Mouse (Mus musculus) embryo, embryonic 11 days (tissue): Measurements from ENCODE around the gene Gstm5.

ENCODE experiments used
- DNase-seq: peaks from one replicate; pipeline ENCODE4 v3.0.0-alpha.2; 2015

The Gstm5 gene

GRCm38 (mm10) chr3:107932128-107932527, 36.5 kb downstream of the Gstm5 start:
- no peak for DNase-seq

GRCm38 (mm10) chr3:107935268-107935667, 39.6 kb downstream of the Gstm5 start:
- DNase-seq, result no peak

GRCm38 (mm10) chr3:107935888-107936287, 40.3 kb downstream of the Gstm5 start:
- no peak for DNase-seq

GRCm38 (mm10) chr3:107939403-107939802, 43.8 kb downstream of the Gstm5 start:
- peak; percentile 52 for DNase-seq

GRCm38 (mm10) chr3:107939830-107940229, 44.2 kb downstream of the Gstm5 start:
- DNase-seq, result no peak

- no peak for DNase-seq
These were observed 44.9 kb downstream of the Gstm5 start for GRCm38 (mm10) chr3:107940524-107940923.

- DNase-seq, result no peak
These were observed 45.6 kb downstream of the Gstm5 start for GRCm38 (mm10) chr3:107941261-107941660.

- DNase-seq, result peak; percentile 74
These were observed 47.8 kb downstream of the Gstm5 start, which contains the start of gene Gstm6 for GRCm38 (mm10) chr3:107943239-107943990. TSS of gene Gstm6 (minus strand) at chr3:107943749.

- DNase-seq, result no peak
These were observed 50.1 kb downstream of the Gstm5 start for GRCm38 (mm10) chr3:107945729-107946128.
